Mouse (Mus musculus) CD4-positive helper T cell, adult 2 months (primary cell): ENCODE data around the gene Gm6525.

Experiments used
- DNase-seq: peaks from one replicate; pipeline ENCODE4 v3.0.0-alpha.2; 2012; ENCODE audit warnings: low read depth, missing footprints, low spot score

The Gm6525 gene

DNA sequence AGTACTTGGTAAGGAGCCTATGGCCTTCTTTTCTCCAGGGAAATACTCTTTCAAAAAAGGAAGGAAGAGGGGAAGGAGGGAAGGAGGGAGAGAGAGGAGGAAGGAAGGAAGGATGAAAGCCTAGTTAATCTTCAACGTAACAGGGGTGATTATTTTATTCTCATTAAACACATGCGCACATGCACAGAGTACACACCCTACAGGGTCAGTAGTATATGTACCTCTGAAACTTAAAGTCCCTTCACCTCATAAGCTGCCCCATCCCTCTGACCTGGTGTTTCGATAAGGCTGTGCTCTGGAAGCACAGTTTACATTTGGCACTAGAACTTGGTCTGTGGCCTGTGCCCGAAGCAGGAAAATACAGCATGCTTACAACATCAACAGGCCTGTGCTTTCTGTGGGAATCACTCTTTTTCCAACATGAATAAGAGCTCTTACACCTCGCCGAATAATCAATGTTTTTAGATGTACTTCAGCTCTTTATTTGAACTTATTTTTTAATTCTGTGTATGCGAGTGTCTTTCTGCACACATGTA lies 37.5 kb downstream of the Gm6525 start:
- DNase-seq, result no peak

DNA sequence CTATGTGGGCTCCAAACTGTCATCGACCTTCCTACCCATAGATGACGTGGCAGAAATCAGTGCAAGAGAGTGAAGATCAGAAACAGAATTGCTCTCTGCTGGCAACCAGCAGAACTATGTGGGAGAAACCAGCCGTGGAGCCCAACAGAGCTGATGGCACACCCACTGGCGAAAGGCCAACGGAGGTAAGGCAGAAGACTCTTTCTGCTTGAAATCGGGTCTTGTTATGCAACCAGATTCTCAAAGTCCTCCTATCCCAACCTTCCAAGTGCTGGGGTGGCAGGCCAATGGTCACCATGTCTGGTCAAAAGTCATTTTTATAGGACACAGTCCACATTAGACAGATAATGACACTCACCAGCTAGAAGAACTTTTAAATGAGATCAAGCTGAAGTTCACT lies 40.6 kb downstream of the Gm6525 start:
- no peak for DNase-seq

DNA sequence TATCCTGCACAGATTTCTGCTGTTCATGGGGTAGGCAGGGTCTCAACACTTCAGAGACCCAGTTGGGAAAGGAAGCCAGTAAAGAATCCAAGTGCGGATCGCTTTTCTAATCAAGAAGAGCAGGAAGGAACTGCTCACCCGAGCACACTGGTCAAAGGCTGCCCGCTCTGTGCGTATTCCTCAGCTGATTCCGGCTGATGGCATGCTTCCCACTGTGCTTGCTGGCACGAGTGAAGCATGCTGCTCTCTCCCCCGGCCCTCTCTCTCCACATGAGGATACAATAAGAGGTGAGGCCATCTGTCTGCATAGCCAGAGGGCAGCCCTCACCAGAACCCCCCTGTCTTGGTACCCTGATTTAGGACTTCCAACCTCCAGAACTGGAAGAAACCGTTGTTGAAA lies 41.3 kb downstream of the Gm6525 start:
- DNase-seq, result no peak

DNA sequence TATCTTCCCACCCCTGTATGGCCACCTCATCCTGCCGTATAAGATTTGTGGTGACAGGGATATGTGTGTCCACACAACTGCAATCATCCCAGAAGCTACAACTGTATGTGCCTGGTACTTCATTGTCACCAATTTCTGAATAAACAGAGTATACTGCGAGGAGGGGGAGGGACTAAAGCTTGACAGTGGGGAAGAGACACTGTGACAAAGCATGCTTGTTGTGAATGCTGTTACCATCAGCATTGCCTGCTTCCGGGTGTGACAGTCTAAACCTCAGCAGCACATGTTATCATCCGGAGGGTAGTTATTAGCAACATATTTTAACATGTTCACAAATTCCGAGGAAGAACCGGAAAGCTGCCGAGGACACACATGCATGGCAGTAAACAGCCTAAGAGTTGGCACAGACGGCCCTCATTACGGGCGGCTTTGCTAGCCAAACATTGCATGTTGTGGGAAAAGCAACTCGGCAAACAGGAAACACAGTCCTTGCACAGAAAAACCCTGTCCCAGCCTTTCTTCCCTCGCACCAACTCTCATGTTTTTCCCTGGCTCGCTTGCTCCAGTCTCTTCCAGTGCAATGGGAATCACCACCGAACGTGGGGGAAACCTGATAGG lies 41.9 kb downstream of the Gm6525 start:
- DNase-seq, result no peak

DNA sequence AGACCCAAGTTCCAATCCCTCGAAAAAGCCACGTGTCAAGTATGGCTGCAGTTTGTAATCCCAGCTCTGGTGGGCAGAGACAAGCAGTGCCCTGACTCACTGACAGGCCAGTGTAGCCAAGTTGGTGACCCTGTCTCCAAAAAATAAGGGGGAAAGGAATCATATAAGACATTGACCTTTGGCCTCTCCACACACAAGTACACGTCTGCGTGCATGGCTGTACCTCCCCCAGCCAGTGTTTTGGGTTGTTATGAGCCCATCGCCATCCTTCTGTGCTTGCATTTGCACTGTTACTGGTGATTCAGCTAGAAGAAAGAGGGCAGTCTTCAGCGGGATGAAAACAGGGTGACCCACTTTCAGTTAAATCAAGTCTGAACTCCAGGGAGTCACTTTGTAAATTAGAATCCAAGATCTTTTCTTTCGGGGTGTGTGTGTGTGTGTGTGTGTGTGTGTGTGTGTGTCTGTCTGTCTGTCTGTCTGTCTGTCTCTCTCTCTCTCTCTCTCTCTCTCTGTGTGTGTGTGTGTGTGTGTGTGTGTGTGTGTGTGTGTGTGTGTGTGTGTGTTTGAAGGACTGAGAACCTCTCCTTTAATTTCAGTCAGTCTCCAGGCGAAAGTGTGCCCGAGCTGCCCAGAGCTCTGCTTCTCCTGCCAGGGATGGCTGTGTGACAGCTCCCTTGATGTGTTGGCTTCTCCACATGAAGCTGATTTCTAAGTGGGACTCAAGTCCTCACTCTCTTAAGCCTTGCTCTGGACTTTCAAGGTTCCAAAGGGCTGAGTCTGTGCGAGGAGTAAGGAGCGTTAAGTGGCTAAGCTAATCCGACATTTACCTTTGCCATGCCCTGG lies 43.4 kb downstream of the Gm6525 start:
- no peak for DNase-seq

DNA sequence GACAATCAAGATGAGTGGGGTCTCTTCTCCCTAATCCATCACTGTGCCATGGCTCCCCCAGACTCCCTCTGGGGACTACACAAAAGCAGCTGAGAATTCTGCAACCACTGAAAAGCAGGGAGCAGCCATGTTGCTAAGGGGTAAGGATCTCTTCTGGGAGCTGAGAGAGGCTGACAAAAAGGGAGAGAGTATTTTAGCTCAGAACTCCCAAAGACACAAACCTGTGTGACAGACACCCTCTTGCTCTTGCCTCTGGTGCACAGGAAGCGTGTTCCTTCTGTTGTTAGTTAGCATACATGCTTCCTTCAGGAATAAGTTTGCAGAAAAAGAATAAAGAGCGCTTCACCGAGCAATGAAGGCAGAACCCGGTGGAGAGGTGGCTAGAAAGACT lies 44.1 kb downstream of the Gm6525 start:
- DNase-seq, result no peak

DNA sequence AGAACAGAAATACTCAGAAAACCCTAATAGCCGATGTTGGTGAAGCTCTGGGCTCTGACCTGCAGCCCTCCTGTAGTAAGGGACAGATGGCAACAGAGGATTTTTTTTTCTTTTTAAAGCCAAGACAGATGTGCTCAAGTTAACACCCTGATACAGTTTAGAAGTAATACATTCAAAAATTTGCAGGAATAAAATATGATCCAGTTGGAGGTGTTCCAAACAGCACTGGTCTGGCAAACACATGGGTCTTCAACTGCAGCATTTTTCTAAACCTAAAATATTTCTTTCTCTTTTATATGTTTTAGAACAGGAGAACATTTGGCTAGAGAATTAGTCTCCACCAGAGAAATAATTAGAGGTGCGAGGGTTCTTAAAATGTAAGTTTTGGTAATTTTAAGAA lies 44.6 kb downstream of the Gm6525 start:
- no peak for DNase-seq

DNA sequence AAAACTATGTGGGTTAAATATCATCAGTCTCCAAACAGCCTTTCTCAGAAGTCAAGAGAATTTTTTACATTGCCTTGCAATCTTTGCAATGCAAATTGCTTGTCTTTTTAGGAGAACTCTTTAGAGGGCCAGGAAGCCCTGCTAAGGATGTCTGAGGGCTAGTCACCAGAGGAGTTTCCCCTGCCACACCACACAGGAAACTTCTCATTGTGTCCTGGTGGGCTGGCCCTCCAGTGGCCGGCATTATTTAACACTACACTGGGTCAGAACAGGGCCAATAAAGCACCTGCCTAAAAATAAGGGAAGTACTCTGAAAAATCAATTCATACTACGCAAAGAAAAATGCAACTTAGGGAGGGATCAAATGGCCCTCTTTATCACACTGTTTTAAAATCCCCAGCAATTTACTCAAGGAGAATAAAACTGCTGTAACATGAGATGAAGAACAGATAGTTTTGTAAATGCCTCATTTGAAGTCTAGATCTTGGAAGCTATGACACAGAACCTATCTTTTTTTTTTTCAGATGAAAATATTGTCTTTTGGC lies 45.3 kb downstream of the Gm6525 start:
- DNase-seq, result no peak

DNA sequence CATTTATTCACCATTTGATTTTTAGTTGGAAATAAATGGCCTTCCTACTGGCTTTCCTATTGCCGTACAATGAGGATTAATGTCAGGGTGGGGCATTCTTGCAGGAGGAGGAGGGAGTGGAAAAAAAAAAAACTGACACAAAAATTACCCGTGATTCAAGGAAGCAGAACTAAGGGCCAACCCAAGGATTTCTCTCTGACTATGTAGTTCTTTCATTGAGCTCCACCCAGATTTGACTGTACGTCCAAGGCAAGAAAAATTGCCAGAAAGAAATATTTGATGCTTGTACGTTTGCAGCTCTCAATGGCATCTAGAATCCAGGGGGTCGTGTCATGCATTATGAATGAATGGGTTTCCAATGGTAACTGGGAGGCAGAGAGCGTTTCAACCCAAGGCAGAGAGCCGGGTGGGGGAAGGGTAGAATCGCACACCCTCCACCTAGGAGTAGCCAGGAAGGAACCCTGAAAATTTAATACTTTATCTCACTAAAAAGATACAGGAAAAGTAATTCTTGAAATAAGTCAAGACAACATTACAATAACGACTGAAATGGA lies 45.9 kb downstream of the Gm6525 start:
- DNase-seq, result no peak

DNA sequence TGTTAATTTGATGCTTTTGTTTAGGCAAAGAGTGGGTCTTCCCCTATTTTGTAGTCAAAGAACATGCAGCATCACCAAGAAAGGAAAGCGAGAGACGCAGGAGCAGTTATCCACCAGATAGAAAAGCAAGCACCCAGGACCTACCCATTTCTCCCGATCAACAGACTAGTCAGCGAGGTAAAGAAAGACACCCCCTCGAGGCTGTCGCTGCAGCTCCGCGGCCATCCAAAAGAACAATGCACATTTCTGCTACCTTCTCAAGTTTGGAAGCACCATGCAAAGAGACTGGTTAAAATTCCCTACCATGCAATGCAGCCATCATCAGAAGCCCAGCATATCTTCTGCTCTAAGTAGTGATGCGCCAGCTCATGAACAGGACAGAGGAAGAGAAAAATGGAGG lies 46.4 kb downstream of the Gm6525 start:
- DNase-seq, result no peak

DNA sequence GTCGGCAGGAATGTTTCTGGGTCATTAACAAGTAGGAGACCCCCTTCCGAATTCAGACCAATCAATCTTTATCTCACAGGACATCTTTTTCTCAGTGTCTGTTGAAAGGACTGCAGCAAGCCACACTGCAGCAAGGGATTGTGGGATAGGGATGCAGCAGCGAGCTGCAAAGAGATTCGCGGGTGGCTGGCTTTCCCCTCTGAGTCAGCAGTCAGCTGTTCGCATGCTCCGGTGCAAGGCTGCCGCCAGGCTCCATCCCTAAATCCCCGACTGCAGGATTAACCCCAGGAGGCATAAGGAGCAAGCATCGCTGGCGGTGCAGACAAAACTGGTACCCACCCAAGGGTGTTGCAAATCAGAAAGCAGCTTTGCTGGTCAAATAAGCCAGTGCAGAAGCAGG lies 46.8 kb downstream of the Gm6525 start:
- peak; percentile 22 for DNase-seq
